Mouse (Mus musculus) thymus, adult 2 months (tissue): ENCODE data around the gene Aco2. TPM values are rescaled to one million over a fixed set of nuclear protein-coding genes. Genes with fewer than 3 reads are reported as not detected.

ENCODE experiments used
- DNase-seq: peaks from one replicate; pipeline ENCODE4 v3.0.0; 2021
- H3K27ac ChIP-seq: fragments of 200-500 bp; 2 replicates; pipeline ENCODE4 v1.5.1; 2012; ENCODE audit warnings: low read length, control low read depth; ENCODE audit not compliant: control insufficient read depth, insufficient read depth
- H3K27me3 ChIP-seq: fragments of 200-500 bp; 2 replicates; pipeline ENCODE4 v1.6.1; 2012; ENCODE audit warnings: mild to moderate bottlenecking, low read length, moderate library complexity, mixed read lengths; ENCODE audit not compliant: control insufficient read depth, insufficient read depth
- H3K36me3 ChIP-seq: fragments of 200-500 bp; 2 replicates; pipeline ENCODE4 v1.6.1; 2012; ENCODE audit warnings: mild to moderate bottlenecking, low read length, moderate library complexity; ENCODE audit not compliant: control insufficient read depth, insufficient read depth
- H3K4me1 ChIP-seq: fragments of 200-500 bp; replicated peaks from 2 replicates; pipeline ENCODE4 v1.6.1; 2012; ENCODE audit warnings: low read length; ENCODE audit not compliant: control insufficient read depth, insufficient read depth
- H3K4me3 ChIP-seq: fragments of 200-500 bp; 2 replicates; pipeline ENCODE4 v1.5.1; 2012; ENCODE audit warnings: mild to moderate bottlenecking, low read length, control low read depth, moderate library complexity; ENCODE audit not compliant: control insufficient read depth, insufficient read depth
- CTCF ChIP-seq: fragments of 200-500 bp; IDR thresholded peaks from 2 replicates; pipeline ENCODE4 v1.5.1; 2012; ENCODE audit warnings: mild to moderate bottlenecking, control low read depth, low read length, moderate library complexity, borderline replicate concordance; ENCODE audit not compliant: control insufficient read depth, poor library complexity, insufficient read depth; ENCODE audit errors: extremely low read depth
- POLR2A ChIP-seq: fragments of 200-500 bp; IDR thresholded peaks from 2 replicates; pipeline ENCODE4 v1.6.1; 2012; ENCODE audit warnings: mild to moderate bottlenecking, low read length, control low read depth, moderate library complexity; ENCODE audit not compliant: control insufficient read depth, poor library complexity, insufficient read depth; ENCODE audit errors: extremely low read depth
- WGBS: fragments of 180-500 bp; shearing (Covaris S2); methylation state at CpG from one replicate; pipeline ENCODE4 v1.1.7; 2018; 5-methylcytosine and 5-hydroxymethylcytosine counted together
- polyA plus RNA-seq: library from polyadenylated mRNA; depleted of rRNA; stranded (reverse); fragments of >200 nt; gene quantifications from 2 replicates; pipeline ENCODE4 v1.2.3, GENCODE M21; 2012

Aco2 gene
- polyA plus RNA-seq, 1 experiment: 377 TPM

DNA sequence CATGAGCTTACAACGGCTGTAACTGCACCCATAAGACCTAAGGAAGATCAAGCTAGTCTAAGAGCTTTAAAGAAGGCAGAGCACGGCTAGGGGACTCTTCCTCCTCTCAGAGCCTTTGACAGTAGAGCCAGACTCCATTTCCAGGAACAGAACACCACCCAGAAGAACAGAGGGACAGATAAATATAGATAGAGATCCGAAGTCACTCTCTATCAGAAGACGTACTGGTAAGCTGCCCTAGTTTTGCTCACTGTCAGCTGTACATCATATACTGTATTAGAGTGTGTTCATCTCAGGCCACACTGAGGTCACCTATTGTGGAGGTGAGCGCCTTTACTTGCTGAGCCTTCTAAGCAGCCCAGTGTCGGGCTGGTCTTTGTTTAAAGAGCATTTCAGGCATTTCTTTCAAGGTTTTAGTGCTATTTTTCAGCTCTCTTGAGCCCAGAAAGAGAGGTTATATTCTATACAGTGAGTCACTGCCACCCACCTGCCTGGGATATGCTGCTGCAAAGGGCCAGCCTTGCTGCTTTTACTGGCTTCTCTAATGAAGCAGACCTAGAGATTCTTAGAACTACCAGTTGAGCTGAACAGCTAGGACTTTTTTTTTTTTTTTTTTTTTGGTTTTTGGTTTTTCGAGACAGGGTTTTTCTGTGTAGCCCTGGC is 19.2 kb downstream of the Aco2 start:
- TF ChIP-seq CTCF (no peak), POLR2A (no peak)
- peaks cover 32% of the 10 kb centered on the region for H3K36me3 ChIP-seq
- no peaks in the 10 kb centered on the region for H3K4me1 ChIP-seq
- 92% methylated on average over 7 of the region's 7 CpGs for WGBS
- no peak overlapping the region for H3K4me3 ChIP-seq
- H3K27ac ChIP-seq: no peak overlapping the region
- no peak for DNase-seq
- no peaks in the 10 kb centered on the region for H3K27me3 ChIP-seq

DNA sequence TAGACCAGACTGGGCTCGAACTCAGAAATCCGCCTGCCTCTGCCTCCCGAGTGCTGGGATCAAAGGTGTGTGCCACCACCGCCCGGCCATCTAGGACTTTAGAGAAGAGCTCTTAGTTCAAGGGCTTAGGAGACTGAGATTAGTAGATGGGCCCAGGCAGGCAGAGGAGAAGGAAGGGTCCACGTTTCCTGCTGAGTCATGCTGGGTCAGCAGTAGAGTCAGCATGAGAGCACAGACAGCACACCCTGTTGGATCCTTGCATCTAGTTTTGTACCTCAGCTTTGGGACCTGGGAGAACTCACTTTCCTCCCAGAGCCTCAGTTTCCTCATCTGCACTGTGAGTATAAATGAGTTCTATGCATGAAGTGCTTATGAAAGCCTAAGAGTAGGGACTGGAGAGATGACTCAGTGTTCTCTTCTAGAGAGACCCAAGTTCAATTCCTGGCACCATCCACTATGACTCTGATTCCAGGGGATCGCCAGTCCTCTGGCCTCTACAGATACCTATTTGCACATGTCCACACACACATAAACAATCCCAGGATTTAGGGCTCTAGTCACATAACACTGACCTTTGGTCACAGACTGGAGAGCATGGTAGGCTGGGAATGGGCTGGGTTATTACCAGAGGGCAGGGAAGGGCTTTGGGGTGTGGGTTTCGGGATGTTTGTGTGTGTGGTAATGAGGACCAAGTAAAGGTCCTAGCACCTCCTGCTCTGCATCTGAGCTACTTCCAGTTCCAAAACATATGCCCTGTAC is 19.9 kb downstream of the Aco2 start:
- no peak for TF ChIP-seq CTCF
- no peak for TF ChIP-seq POLR2A
- H3K36me3 ChIP-seq: peaks cover 32% of the 10 kb centered on the region
- H3K27ac ChIP-seq: no peak overlapping the region
- H3K4me1 ChIP-seq: no peaks in the 10 kb centered on the region
- no peak overlapping the region for H3K4me3 ChIP-seq
- H3K27me3 ChIP-seq: no peaks in the 10 kb centered on the region
- no peak for DNase-seq
- 88% methylated on average over 8 of the region's 8 CpGs for WGBS

DNA sequence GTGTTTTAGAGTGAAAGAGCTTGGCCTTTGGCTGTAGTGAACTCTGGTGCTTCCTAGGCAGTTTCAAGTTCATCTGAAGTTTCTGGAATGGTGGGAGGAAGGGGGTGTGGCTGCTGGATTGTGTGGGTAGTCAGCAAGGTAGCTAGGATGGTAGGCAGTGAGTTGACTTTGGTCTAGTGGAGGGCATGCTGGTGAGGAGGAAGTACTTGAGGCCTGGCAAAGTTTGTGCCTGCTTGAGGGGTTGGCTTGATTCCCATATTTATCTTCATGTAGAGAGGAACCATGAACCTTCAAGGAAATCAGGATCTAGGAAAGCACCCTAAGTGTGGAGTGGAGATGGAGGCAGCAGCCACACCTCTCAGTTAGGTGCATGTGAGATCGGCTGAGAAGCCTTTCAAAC is 21.9 kb downstream of the Aco2 start:
- H3K27ac ChIP-seq: no peak overlapping the region
- peaks cover 32% of the 10 kb centered on the region for H3K36me3 ChIP-seq
- H3K4me1 ChIP-seq: no peaks in the 10 kb centered on the region
- no peak overlapping the region for H3K4me3 ChIP-seq
- TF ChIP-seq POLR2A (no peak), CTCF (no peak)
- no peaks in the 10 kb centered on the region for H3K27me3 ChIP-seq
- DNase-seq: no peak
- WGBS: 94% methylated on average over 1 of the region's 1 CpGs

DNA sequence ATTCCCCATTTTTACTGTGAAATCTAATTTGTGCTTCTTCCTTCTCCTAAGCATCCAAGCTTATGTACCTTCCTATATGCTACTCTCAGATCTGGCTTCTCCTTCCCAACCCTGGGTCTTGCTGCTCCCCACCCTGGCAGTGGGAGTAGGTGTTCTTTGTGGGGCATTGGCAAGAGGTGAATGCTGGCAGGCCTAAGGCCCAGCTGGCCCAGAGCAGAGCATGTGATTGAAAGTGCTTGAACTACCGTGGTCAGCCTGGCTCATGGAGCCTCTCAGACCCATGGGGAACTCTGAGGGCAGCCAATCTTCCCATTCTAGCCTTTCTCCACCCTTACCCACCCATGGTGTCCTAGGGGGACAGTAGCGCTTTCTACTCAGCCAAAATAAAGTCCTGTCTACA is 24.3 kb downstream of the Aco2 start:
- Histone ChIP-seq H3K4me1 (no peaks in the 10 kb centered on the region), H3K27me3 (no peaks in the 10 kb centered on the region), H3K36me3 (peaks cover 15% of the 10 kb centered on the region; the same call in 1 of the 2 replicates), H3K4me3 (no peak overlapping the region), H3K27ac (no peak overlapping the region)
- no peak for DNase-seq
- TF ChIP-seq POLR2A: no peak
- WGBS: 93% methylated on average over 2 of the region's 2 CpGs

DNA sequence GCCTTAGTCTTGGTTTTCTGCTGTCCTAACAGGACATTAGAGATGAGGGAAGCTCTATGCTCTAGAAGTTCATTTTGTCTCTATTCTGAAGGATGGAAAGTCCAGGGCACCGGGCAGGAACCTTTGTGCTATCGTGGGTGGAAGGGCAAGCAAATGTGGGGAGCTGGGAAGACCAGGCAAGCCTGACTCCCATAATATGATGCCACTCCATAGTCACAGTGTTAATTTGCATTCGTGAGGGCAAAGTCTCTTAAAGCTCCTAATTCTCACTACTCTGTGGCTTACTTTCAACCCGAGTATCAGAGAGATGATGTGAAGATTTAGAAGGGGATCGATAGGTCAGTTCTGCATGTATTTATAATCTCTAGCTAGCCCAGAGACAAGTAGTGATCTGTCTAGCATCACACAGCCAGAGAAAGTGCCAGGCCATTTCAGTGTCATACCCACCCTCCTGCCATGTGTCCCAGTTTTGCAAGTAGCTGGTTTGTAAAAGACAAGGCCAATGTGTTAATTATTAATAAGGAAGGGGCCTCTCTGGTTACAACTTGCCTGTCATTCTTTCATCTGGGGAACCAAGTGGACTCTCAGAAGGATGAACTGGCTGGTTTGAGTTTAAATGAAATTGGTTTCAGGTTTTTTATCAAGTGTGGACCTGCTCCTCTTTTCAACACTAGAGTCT is 25.6 kb downstream of the Aco2 start:
- no peaks in the 10 kb centered on the region for H3K4me1 ChIP-seq
- DNase-seq: no peak
- peaks cover 19% of the 10 kb centered on the region for H3K36me3 ChIP-seq
- H3K27me3 ChIP-seq: no peaks in the 10 kb centered on the region
- no peak for TF ChIP-seq CTCF
- TF ChIP-seq POLR2A: no peak
- H3K4me3 ChIP-seq: no peak overlapping the region
- no peak overlapping the region for H3K27ac ChIP-seq
- WGBS: 95% methylated on average over 5 of the region's 5 CpGs

DNA sequence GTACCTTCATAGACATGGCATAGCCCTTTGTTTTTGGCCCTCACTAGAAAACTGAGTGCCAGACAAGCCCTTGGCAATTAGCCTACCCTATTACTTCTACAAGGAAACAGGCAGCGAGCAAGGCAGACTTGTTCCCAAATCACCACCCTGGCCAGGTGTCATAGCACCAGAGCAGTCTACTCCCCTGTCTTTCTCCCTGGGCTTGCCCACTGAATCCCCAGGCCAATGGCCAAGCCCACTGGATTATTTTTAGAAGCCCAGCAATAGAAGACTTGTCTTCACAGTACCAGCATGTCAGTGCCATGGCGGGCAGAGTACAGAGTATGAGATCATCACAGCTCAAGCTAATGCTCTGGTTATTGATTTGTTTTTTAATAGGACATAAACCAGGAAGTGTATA is 26.6 kb downstream of the Aco2 start:
- Histone ChIP-seq H3K4me3 (no peak overlapping the region), H3K4me1 (no peaks in the 10 kb centered on the region), H3K27me3 (no peaks in the 10 kb centered on the region), H3K27ac (no peak overlapping the region), H3K36me3 (peaks cover 26% of the 10 kb centered on the region)
- TF ChIP-seq CTCF: no peak
- 98% methylated on average over 2 of the region's 2 CpGs for WGBS
- DNase-seq: no peak
